Mouse (Mus musculus): ENCODE results near the gene Tmem270. TPM values are rescaled to one million over a fixed set of nuclear protein-coding genes. Genes with fewer than 3 reads are reported as not detected.
A peak's percentile ranks its signal among the peaks of the same experiment; 100 is the strongest.

Gene Tmem270
- polyA plus RNA-seq, 1 experiment = not detected

GRCm38 (mm10) chr5:134932903-134933276 is 26.4 kb upstream of the Tmem270 start:
- no peaks in the 10 kb centered on the region for H3K27me3 ChIP-seq (ENCODE audit: control insufficient read depth, insufficient read depth, insufficient read length)
- H3K79me3 ChIP-seq (ENCODE audit: low read depth) = no peaks in the 10 kb centered on the region
- H3ac ChIP-seq (ENCODE audit: control insufficient read depth, insufficient read length, low read depth) = peak overlapping the region; percentile 36
- H3K79me2 ChIP-seq (ENCODE audit: control insufficient read depth, insufficient read depth) = no peaks in the 10 kb centered on the region
- no peaks in the 10 kb centered on the region for H3K36me3 ChIP-seq (ENCODE audit: control insufficient read depth, insufficient read depth)
- H3K4me3 ChIP-seq (ENCODE audit: insufficient read depth, poor library complexity, severe bottlenecking) = peak overlapping the region; percentile 40
- no peak for TF ChIP-seq MAX (IDR thresholded peaks at IDR 0.05)
- no peak for TF ChIP-seq MYOD1 (IDR thresholded peaks at IDR 0.05; ENCODE audit: control insufficient read depth, insufficient read length, low read depth)
- no peak for TF ChIP-seq USF1 (IDR thresholded peaks at IDR 0.05; ENCODE audit: low read depth)
- no peak for TF ChIP-seq CTCF (IDR thresholded peaks at IDR 0.05; ENCODE audit: control insufficient read depth, insufficient read depth, insufficient read length)
- TF ChIP-seq FOSL1 (IDR thresholded peaks at IDR 0.05; ENCODE audit: insufficient read depth, low read length, poor library complexity, severe bottlenecking) = no peak
- TF ChIP-seq CEBPB (IDR thresholded peaks at IDR 0.05; ENCODE audit: low read depth) = no peak
- no peak for TF ChIP-seq MYOG (IDR thresholded peaks at IDR 0.05; ENCODE audit: control insufficient read depth, extremely low read depth, insufficient read length)

GRCm38 (mm10) chr5:134932179-134932902 is 25.8 kb upstream of the Tmem270 start, which contains the start of gene Mettl27:
Gene Mettl27 (plus strand): TSS chr5:134932368.
- Histone ChIP-seq H3ac (ENCODE audit: control insufficient read depth, insufficient read length, low read depth) (peak within 1 kb of the TSS; percentile 36), H3K79me3 (ENCODE audit: low read depth) (no peaks in the 10 kb centered on the region), H3K79me2 (ENCODE audit: control insufficient read depth, insufficient read depth) (no peaks in the 10 kb centered on the region), H3K27me3 (ENCODE audit: control insufficient read depth, insufficient read depth, insufficient read length) (no peaks in the 10 kb centered on the region), H3K36me3 (ENCODE audit: control insufficient read depth, insufficient read depth) (no peaks in the 10 kb centered on the region), H3K4me3 (ENCODE audit: insufficient read depth, poor library complexity, severe bottlenecking) (peak within 1 kb of the TSS; percentile 40)
- TF ChIP-seq FOSL1 (IDR thresholded peaks at IDR 0.05; ENCODE audit: insufficient read depth, low read length, poor library complexity, severe bottlenecking) = no peak
- TF ChIP-seq USF1 (IDR thresholded peaks at IDR 0.05; ENCODE audit: low read depth) = peak; percentile 80

- H3K4me3 ChIP-seq (ENCODE audit: insufficient read depth, poor library complexity, severe bottlenecking) = no peak overlapping the region
- no peak overlapping the region for H3ac ChIP-seq (ENCODE audit: control insufficient read depth, insufficient read length, low read depth)
- no peaks in the 10 kb centered on the region for H3K79me3 ChIP-seq (ENCODE audit: low read depth)
- no peak for TF ChIP-seq CTCF (IDR thresholded peaks at IDR 0.05; ENCODE audit: control insufficient read depth, insufficient read depth, insufficient read length)
- TF ChIP-seq CEBPB (IDR thresholded peaks at IDR 0.05; ENCODE audit: low read depth) = no peak
- TF ChIP-seq MYOG (IDR thresholded peaks at IDR 0.05; ENCODE audit: control insufficient read depth, extremely low read depth, insufficient read length) = no peak
- TF ChIP-seq FOSL1 (IDR thresholded peaks at IDR 0.05; ENCODE audit: insufficient read depth, low read length, poor library complexity, severe bottlenecking) = no peak
- no peaks in the 10 kb centered on the region for H3K36me3 ChIP-seq (ENCODE audit: control insufficient read depth, insufficient read depth)
- no peaks in the 10 kb centered on the region for H3K27me3 ChIP-seq (ENCODE audit: control insufficient read depth, insufficient read depth, insufficient read length)
- H3K79me2 ChIP-seq (ENCODE audit: control insufficient read depth, insufficient read depth) = no peaks in the 10 kb centered on the region
Observed at GRCm38 (mm10) chr5:134929988-134930387, 23.5 kb upstream of the Tmem270 start.

- Histone ChIP-seq H3ac (ENCODE audit: control insufficient read depth, insufficient read length, low read depth) (no peak overlapping the region), H3K27me3 (ENCODE audit: control insufficient read depth, insufficient read depth, insufficient read length) (peaks cover 10% of the 10 kb centered on the region), H3K79me3 (ENCODE audit: low read depth) (no peaks in the 10 kb centered on the region), H3K4me3 (ENCODE audit: insufficient read depth, poor library complexity, severe bottlenecking) (no peak overlapping the region), H3K79me2 (ENCODE audit: control insufficient read depth, insufficient read depth) (no peaks in the 10 kb centered on the region), H3K36me3 (ENCODE audit: control insufficient read depth, insufficient read depth) (no peaks in the 10 kb centered on the region)
- TF ChIP-seq MAX (IDR thresholded peaks at IDR 0.05) (no peak), USF1 (IDR thresholded peaks at IDR 0.05; ENCODE audit: low read depth) (no peak), MYOG (IDR thresholded peaks at IDR 0.05; ENCODE audit: control insufficient read depth, extremely low read depth, insufficient read length) (no peak)
Observed at GRCm38 (mm10) chr5:134926726-134927125, 20.2 kb upstream of the Tmem270 start.

- H3ac ChIP-seq (ENCODE audit: control insufficient read depth, insufficient read length, low read depth) = no peak overlapping the region
- TF ChIP-seq MYOD1 (IDR thresholded peaks at IDR 0.05; ENCODE audit: control insufficient read depth, insufficient read length, low read depth) = no peak
- TF ChIP-seq FOSL1 (IDR thresholded peaks at IDR 0.05; ENCODE audit: insufficient read depth, low read length, poor library complexity, severe bottlenecking) = no peak
- no peak for TF ChIP-seq USF1 (IDR thresholded peaks at IDR 0.05; ENCODE audit: low read depth)
- no peak for TF ChIP-seq MAX (IDR thresholded peaks at IDR 0.05)
- no peak for TF ChIP-seq CTCF (IDR thresholded peaks at IDR 0.05; ENCODE audit: control insufficient read depth, insufficient read depth, insufficient read length)
- no peak for TF ChIP-seq MYOG (IDR thresholded peaks at IDR 0.05; ENCODE audit: control insufficient read depth, extremely low read depth, insufficient read length)
- TF ChIP-seq CEBPB (IDR thresholded peaks at IDR 0.05; ENCODE audit: low read depth) = no peak
- H3K79me3 ChIP-seq (ENCODE audit: low read depth) = no peaks in the 10 kb centered on the region
- no peaks in the 10 kb centered on the region for H3K36me3 ChIP-seq (ENCODE audit: control insufficient read depth, insufficient read depth)
- H3K79me2 ChIP-seq (ENCODE audit: control insufficient read depth, insufficient read depth) = no peaks in the 10 kb centered on the region
- no peak overlapping the region for H3K4me3 ChIP-seq (ENCODE audit: insufficient read depth, poor library complexity, severe bottlenecking)
- H3K27me3 ChIP-seq (ENCODE audit: control insufficient read depth, insufficient read depth, insufficient read length) = peaks cover 10% of the 10 kb centered on the region
Observed at GRCm38 (mm10) chr5:134923141-134923540, 16.6 kb upstream of the Tmem270 start.

- no peak for TF ChIP-seq CEBPB (IDR thresholded peaks at IDR 0.05; ENCODE audit: low read depth)
- TF ChIP-seq MYOD1 (IDR thresholded peaks at IDR 0.05; ENCODE audit: control insufficient read depth, insufficient read length, low read depth) = no peak
- TF ChIP-seq CTCF (IDR thresholded peaks at IDR 0.05; ENCODE audit: control insufficient read depth, insufficient read depth, insufficient read length) = no peak
- no peak for TF ChIP-seq MYOG (IDR thresholded peaks at IDR 0.05; ENCODE audit: control insufficient read depth, extremely low read depth, insufficient read length)
- no peak for TF ChIP-seq MAX (IDR thresholded peaks at IDR 0.05)
- no peaks in the 10 kb centered on the region for H3K79me3 ChIP-seq (ENCODE audit: low read depth)
Observed at GRCm38 (mm10) chr5:134921106-134921505, 14.6 kb upstream of the Tmem270 start.

More at GRCm38 (mm10) chr5:134921106-134921505, 14.6 kb upstream of the Tmem270 start:
- Histone ChIP-seq H3K27me3 (ENCODE audit: control insufficient read depth, insufficient read depth, insufficient read length) (peaks cover 10% of the 10 kb centered on the region), H3K79me2 (ENCODE audit: control insufficient read depth, insufficient read depth) (no peaks in the 10 kb centered on the region), H3K36me3 (ENCODE audit: control insufficient read depth, insufficient read depth) (no peaks in the 10 kb centered on the region), H3ac (ENCODE audit: control insufficient read depth, insufficient read length, low read depth) (no peak overlapping the region), H3K4me3 (ENCODE audit: insufficient read depth, poor library complexity, severe bottlenecking) (no peak overlapping the region)

Data from C2C12 (cell line).